Mouse (Mus musculus): Measurements from ENCODE around the gene Eno3. TPM values are rescaled to one million over a fixed set of nuclear protein-coding genes. Genes with fewer than 3 reads are reported as not detected.

The Eno3 gene
- total RNA-seq, 2 experiments from 2014 or later, result 9.8 to 10.6 TPM

DNA sequence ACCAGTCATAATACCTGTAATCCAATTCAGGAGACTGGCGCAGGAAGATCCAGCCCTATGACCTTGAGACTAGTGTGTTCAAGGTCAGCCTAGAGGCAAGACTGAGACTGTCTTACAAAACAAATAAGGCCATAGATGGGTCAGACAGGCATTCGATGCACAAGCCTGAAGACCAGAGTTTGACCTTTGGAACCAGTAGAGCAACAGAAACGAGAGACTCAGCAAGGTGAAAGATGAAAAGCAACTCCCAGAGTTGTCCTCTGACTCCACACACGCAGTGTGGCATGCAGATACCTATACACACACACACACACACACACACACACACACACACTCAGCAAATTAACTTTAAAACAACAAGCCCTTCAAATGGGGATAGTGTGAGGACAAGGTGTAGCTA is 30.1 kb upstream of the Eno3 start:
- DNase-seq (ENCODE audit: extremely low spot score in 1 of 2, low spot score in 2 of 2), result no peak
- intact Hi-C loops (cut with DNase I), result loop anchor here (5.0 kb wide), 1 partner anchor 215 kb away; the partner anchor contains the start of gene Pelp1
- H3K27ac ChIP-seq, result no peak overlapping the region
- no peak for TF ChIP-seq CTCF (IDR thresholded peaks at IDR 0.05)
- H3K4me3 ChIP-seq, result no peak overlapping the region

DNA sequence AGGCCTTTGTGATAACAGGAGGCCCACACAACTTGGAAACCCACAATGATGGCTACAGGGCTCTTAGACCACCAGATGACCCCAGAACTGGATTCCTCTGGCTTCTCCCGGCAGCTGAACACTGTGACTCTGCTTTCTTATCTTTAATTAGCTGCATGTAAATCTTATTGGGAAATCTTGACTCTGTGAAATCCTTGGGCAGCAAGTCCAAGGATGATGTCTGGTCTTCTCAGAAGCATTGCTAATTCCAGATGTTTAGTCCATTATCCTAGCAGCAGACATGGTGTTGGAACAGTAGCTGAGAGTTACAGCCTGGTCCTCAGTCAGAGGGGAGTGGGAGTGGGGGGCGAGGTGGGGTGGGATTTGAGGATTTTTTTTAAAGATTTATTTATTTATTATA is 28.6 kb upstream of the Eno3 start:
- intact Hi-C loops (cut with DNase I), result loop anchor here (2.0 to 5.0 kb wide), 2 partner anchors 126 to 216 kb away; partner anchors contain the start of gene Pelp1
- no peak overlapping the region for H3K4me3 ChIP-seq
- no peak overlapping the region for H3K27ac ChIP-seq
- no peak for DNase-seq (ENCODE audit: extremely low spot score in 1 of 2, low spot score in 2 of 2)
- no peak for TF ChIP-seq CTCF (IDR thresholded peaks at IDR 0.05)

DNA sequence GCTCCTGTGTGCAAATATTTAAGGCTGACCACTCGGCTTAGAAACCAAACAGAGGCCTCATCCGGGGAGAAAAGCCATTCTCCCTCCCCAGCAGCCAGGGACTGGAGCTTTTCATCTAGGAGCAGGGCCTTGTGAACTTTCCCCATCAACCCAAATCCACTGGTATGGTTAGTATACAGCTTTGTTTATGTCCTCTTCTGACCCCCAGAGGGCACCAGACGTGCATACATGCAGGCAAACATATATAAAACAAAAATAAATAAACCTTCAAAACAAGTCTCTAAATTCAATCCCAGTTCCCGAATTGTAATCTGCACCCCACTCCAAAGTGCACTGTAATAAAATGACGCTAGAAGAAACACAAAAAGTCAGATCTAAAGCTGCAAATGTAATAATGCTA is 27.4 kb upstream of the Eno3 start:
- Histone ChIP-seq H3K4me3 (no peak overlapping the region), H3K27ac (no peak overlapping the region)
- intact Hi-C loops (cut with DNase I), result loop anchor here (2.0 to 5.0 kb wide), 2 partner anchors 125 to 217 kb away; partner anchors contain the start of gene Pelp1
- DNase-seq (ENCODE audit: extremely low spot score in 1 of 2, low spot score in 2 of 2), result no peak
- TF ChIP-seq CTCF (IDR thresholded peaks at IDR 0.05), result peak; percentile 40

DNA sequence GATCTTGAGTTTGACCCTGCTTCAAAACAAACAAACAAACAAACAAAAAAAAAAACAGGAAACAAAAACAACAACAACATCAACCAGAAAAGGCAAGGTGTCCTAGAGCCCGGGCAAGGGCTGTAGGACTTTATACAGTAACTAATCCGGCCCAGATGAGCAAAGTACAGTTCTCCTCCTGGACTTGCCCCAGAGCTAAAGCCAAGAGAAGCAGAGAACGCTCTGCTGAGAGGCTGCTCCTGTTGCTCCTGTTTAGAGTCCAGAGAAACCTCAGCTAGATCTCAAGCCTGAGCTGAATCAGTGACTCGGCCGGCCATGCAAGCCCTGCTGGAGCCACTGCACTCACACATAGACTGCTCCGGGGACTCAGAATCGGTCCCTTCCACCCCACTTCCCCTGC is 26.9 kb upstream of the Eno3 start:
- no peak for TF ChIP-seq CTCF (IDR thresholded peaks at IDR 0.05)
- Histone ChIP-seq H3K4me3 (no peak overlapping the region), H3K27ac (no peak overlapping the region)
- intact Hi-C loops (cut with DNase I), result no loop called here
- no peak for DNase-seq (ENCODE audit: extremely low spot score in 1 of 2, low spot score in 2 of 2)

- Histone ChIP-seq H3K4me3 (no peak overlapping the region), H3K27ac (no peak overlapping the region)
- intact Hi-C loops (cut with DNase I), result no loop called here
- no peak for DNase-seq (ENCODE audit: extremely low spot score in 1 of 2, low spot score in 2 of 2)
- no peak for TF ChIP-seq CTCF (IDR thresholded peaks at IDR 0.05)
Observed at GRCm38 (mm10) chr11:70635601-70636000, 21.4 kb upstream of the Eno3 start.

DNA sequence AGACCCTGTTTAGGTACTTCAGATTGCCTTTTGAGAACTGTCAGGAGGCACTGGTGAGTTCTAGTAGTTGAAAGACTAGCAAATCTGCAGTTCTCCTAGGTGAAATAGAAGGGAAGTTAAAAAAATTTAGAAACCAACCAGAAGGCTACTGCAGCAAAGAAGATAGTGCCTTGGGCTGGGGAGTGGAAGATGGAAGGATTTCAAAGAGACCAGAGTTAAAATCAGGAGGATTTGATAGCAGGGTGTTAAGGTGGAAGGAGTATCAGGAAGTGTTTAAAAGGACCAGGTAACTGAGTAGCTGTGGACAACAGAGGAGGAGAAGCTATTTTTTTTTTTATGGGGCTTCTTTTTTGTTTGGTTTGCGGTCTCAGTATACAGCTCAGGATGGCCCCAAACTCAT is 19.2 kb upstream of the Eno3 start:
- no peak for TF ChIP-seq CTCF (IDR thresholded peaks at IDR 0.05)
- intact Hi-C loops (cut with DNase I), result no loop called here

GRCm38 (mm10) chr11:70638293-70638692 is 18.7 kb upstream of the Eno3 start:
- intact Hi-C loops (cut with DNase I), result no loop called here
- Histone ChIP-seq H3K4me3 (no peak overlapping the region), H3K27ac (no peak overlapping the region)
- no peak for DNase-seq (ENCODE audit: extremely low spot score in 1 of 2, low spot score in 2 of 2)
- no peak for TF ChIP-seq CTCF (IDR thresholded peaks at IDR 0.05)

More for the DNA sequence above, 19.2 kb upstream of the Eno3 start:
- DNase-seq (ENCODE audit: extremely low spot score in 1 of 2, low spot score in 2 of 2), result no peak
- no peak overlapping the region for H3K4me3 ChIP-seq
- no peak overlapping the region for H3K27ac ChIP-seq

GRCm38 (mm10) chr11:70638714-70639278 is 18.2 kb upstream of the Eno3 start, which contains the start of gene Gp1ba:
Gene Gp1ba, plus strand, starts transcription at chr11:70639122.
- Histone ChIP-seq H3K27ac (no peak within 1 kb of the TSS), H3K4me3 (no peak within 1 kb of the TSS)
- DNase-seq (ENCODE audit: extremely low spot score in 1 of 2, low spot score in 2 of 2), result no peak
- TF ChIP-seq CTCF (IDR thresholded peaks at IDR 0.05), result no peak
- intact Hi-C loops (cut with DNase I), result no loop called here

GRCm38 (mm10) chr11:70639976-70640375 is 17.0 kb upstream of the Eno3 start:
- TF ChIP-seq CTCF (IDR thresholded peaks at IDR 0.05), result no peak
- no peak for DNase-seq (ENCODE audit: extremely low spot score in 1 of 2, low spot score in 2 of 2)
- no peak overlapping the region for H3K27ac ChIP-seq
- intact Hi-C loops (cut with DNase I), result no loop called here
- H3K4me3 ChIP-seq, result no peak overlapping the region

- intact Hi-C loops (cut with DNase I), result no loop called here
- no peak for TF ChIP-seq CTCF (IDR thresholded peaks at IDR 0.05)
Observed at GRCm38 (mm10) chr11:70641241-70641640, 15.8 kb upstream of the Eno3 start.

GRCm38 (mm10) chr11:70643051-70643450 is 14.0 kb upstream of the Eno3 start:
- Histone ChIP-seq H3K27ac (no peak overlapping the region), H3K4me3 (no peak overlapping the region)
- no peak for DNase-seq (ENCODE audit: extremely low spot score in 1 of 2, low spot score in 2 of 2)
- TF ChIP-seq CTCF (IDR thresholded peaks at IDR 0.05), result no peak
- intact Hi-C loops (cut with DNase I), result no loop called here

More at GRCm38 (mm10) chr11:70641241-70641640, 15.8 kb upstream of the Eno3 start:
- DNase-seq (ENCODE audit: extremely low spot score in 1 of 2, low spot score in 2 of 2), result no peak
- Histone ChIP-seq H3K27ac (no peak overlapping the region), H3K4me3 (no peak overlapping the region)

DNA sequence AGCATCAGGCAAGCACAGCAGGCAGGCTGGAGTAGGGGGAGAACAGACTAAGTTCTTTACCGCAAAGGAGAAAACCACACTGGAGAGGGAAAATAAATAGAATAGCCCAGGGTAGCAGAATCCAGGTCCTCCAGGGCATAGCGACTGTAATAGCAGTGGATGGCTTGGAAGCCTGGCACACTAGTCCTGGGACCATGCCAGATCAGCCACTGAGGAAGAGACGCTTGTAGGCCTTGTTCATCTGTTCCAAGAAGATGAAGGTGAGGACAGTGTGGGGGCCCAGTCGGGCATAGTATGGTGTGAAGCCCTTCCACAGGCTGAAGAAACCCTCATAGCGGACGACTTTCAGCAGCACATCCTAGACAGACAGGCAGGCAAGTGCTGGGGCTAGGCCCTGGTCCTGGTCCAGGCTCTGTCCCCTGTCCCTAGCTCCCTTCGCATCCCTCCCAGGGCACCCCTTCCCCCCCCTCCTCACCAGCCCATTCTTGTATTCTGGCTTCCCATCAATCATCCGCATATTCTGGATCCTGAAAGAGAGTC is 12.4 kb upstream of the Eno3 start:
- intact Hi-C loops (cut with DNase I), result no loop called here
- no peak for DNase-seq (ENCODE audit: extremely low spot score in 1 of 2, low spot score in 2 of 2)

More for the DNA sequence above, 12.4 kb upstream of the Eno3 start:
- no peak overlapping the region for H3K27ac ChIP-seq
- no peak overlapping the region for H3K4me3 ChIP-seq
- TF ChIP-seq CTCF (IDR thresholded peaks at IDR 0.05), result no peak
